ENCODE assay signal across 7 mouse cellular contexts in genomic region chr10:52383022-52383421, GRCm38 (mm10). TPM values are rescaled to one million over a fixed set of nuclear protein-coding genes. Genes with fewer than 3 reads are reported as not detected.
DNase-seq lines count a peak whose midpoint lies in the region; ATAC-seq and TF ChIP-seq lines count a peak whose summit lies in the region.

No protein-coding gene starts in this region.

- TF ChIP-seq POLR2A in MEL (IDR thresholded peaks at IDR 0.05; ENCODE audit: control insufficient read depth in 1 of 2, insufficient read depth in 1 of 2, low read depth in 1 of 2, low read length in 2 of 2, poor library complexity in 1 of 2): no peak

- H3K4me2 ChIP-seq in heart, embryonic 13.5 days: peak overlapping the region; percentile 95
- H3K4me2 ChIP-seq in liver, embryonic 14.5 days (ENCODE audit: low read depth): peak overlapping the region; percentile 84

- TF ChIP-seq EP300 in MEL (IDR thresholded peaks at IDR 0.05; ENCODE audit: low read depth in 1 of 2, low read length in 2 of 2): no peak
- no peak for TF ChIP-seq EP300 in liver, embryonic 14.5 days (IDR thresholded peaks at IDR 0.05; ENCODE audit: low read depth)

- peak overlapping the region; percentile 66 for H3K27ac ChIP-seq in MEL (ENCODE audit: control insufficient read depth, low read depth, low read length)
- H3K27ac ChIP-seq in heart, embryonic 13.5 days (replicated peaks): 0 out of 2 replicates have a peak overlapping the region, but pooled peaks have one; percentile 96
- no peak overlapping the region for H3K27ac ChIP-seq in liver, embryonic 14.5 days

- H3K4me1 ChIP-seq in E14TG2a.4 (replicated peaks; ENCODE audit: low read depth, low read length) (peaks cover 25% of the 10 kb centered on the region), MEL (ENCODE audit: control insufficient read depth in 1 of 2, insufficient read depth in 2 of 2, low read length in 2 of 2) (peaks cover 0 to 21% of the 10 kb centered on the region in 2 experiments; a peak in 2 of 4 replicates)
- H3K4me1 ChIP-seq in heart, embryonic 13.5 days: peaks cover 25% of the 10 kb centered on the region
- H3K4me1 ChIP-seq in liver, embryonic 14.5 days (replicated peaks; ENCODE audit: control insufficient read depth in 2 of 2, insufficient read depth in 2 of 2, low read length in 1 of 2): peaks cover 4 to 8% of the 10 kb centered on the region in 2 experiments

- DNase-seq in MEL (ENCODE audit: low read depth, low spot score): no peak
- DNase-seq in liver, embryonic 14.5 days (ENCODE audit: low read depth in 3 of 3, low spot score in 3 of 3): no peak
- DNase-seq in frontal cortex, postnatal 36 days (ENCODE audit: low spot score in 2 of 2): no peak
- no peak for DNase-seq in urinary bladder, postnatal 14 days (ENCODE audit: low spot score)
- DNase-seq in left cerebral cortex, postnatal 36 days (ENCODE audit: low spot score in 2 of 2): no peak

- no peaks in the 10 kb centered on the region for H3K27me3 ChIP-seq in E14TG2a.4 (ENCODE audit: insufficient read depth, low read length)
- H3K27me3 ChIP-seq in MEL (ENCODE audit: control insufficient read depth in 1 of 2, insufficient read depth in 2 of 2, low read length in 2 of 2): no peaks in the 10 kb centered on the region
- H3K27me3 ChIP-seq in heart, embryonic 13.5 days (replicated peaks): no peaks in the 10 kb centered on the region
- no peaks in the 10 kb centered on the region for H3K27me3 ChIP-seq in liver, embryonic 14.5 days (ENCODE audit: control insufficient read depth, insufficient read depth, low read length)

- 73% methylated on average over 6 of the region's 6 CpGs for WGBS in heart, embryonic 13.5 days
- WGBS in liver, embryonic 14.5 days (ENCODE audit: insufficient replicate concordance): 67% methylated on average over 6 of the region's 6 CpGs

- intact Hi-C loops in left cerebral cortex, postnatal 36 days (cut with DNase I): loop anchor here (2.0 to 5.0 kb wide), 2 partner anchors 34 to 166 kb away; partner anchors contain the start of gene Nus1

- H3K9me3 ChIP-seq in E14TG2a.4 (ENCODE audit: low read length) (no peaks in the 10 kb centered on the region), MEL (replicated peaks; ENCODE audit: insufficient read depth, low read length) (no peaks in the 10 kb centered on the region)
- H3K9me3 ChIP-seq in heart, embryonic 13.5 days: no peaks in the 10 kb centered on the region
- H3K9me3 ChIP-seq in liver, embryonic 14.5 days (ENCODE audit: control insufficient read depth, low read length): no peaks in the 10 kb centered on the region

- no peak for TF ChIP-seq RAD21 in MEL (IDR thresholded peaks at IDR 0.05; ENCODE audit: low read depth, low read length)

- TF ChIP-seq CTCF in E14TG2a.4 (conservative IDR thresholded peaks at IDR 0.05; ENCODE audit: low read length) (no peak), MEL (IDR thresholded peaks at IDR 0.05 in 2 of 3, conservative IDR thresholded peaks at IDR 0.05 in 1 of 3; ENCODE audit: control insufficient read depth in 1 of 3, insufficient read depth in 1 of 3, low read depth in 2 of 3, low read length in 3 of 3, poor library complexity in 1 of 3, severe bottlenecking in 1 of 3) (no peak)
- no peak for TF ChIP-seq CTCF in liver, embryonic 14.5 days (IDR thresholded peaks at IDR 0.05; ENCODE audit: low read depth)

- no peak for ATAC-seq in heart, embryonic 13.5 days (ENCODE audit: extremely low read depth, insufficient number of reproducible peaks, low FRiP score, low TSS enrichment)
- ATAC-seq in liver, embryonic 14.5 days (ENCODE audit: insufficient read depth): no peak

- peaks cover 11% of the 10 kb centered on the region for H3K79me2 ChIP-seq in MEL (ENCODE audit: control insufficient read depth, insufficient read depth, low read length, poor library complexity)

- H3K4me3 ChIP-seq in E14TG2a.4 (replicated peaks; ENCODE audit: low read length) (peak overlapping the region; percentile 97), MEL (ENCODE audit: control insufficient read depth in 1 of 2, insufficient read depth in 1 of 2, low read depth in 2 of 2, low read length in 2 of 2) (peak overlapping the region; percentile 60 to 85)
- H3K4me3 ChIP-seq in heart, embryonic 13.5 days: peak overlapping the region; percentile 94
- peak overlapping the region; percentile 29 to 86; a peak in 2 of 4 replicates for H3K4me3 ChIP-seq in liver, embryonic 14.5 days (ENCODE audit: insufficient read depth in 1 of 2, low read depth in 2 of 2, low read length in 2 of 2)

- H3K9ac ChIP-seq in MEL (ENCODE audit: control insufficient read depth, low read depth, low read length, poor library complexity, severe bottlenecking): peak overlapping the region; percentile 71
- peak overlapping the region; percentile 94 for H3K9ac ChIP-seq in heart, embryonic 13.5 days
- peak overlapping the region; percentile 60 for H3K9ac ChIP-seq in liver, embryonic 14.5 days (replicated peaks)

- H3K36me3 ChIP-seq in E14TG2a.4 (ENCODE audit: insufficient read depth, low read length): no peaks in the 10 kb centered on the region
- H3K36me3 ChIP-seq in MEL (ENCODE audit: control insufficient read depth in 1 of 2, insufficient read depth in 2 of 2, low read length in 2 of 2): peaks cover 0 to 19% of the 10 kb centered on the region in 2 experiments; a peak in 2 of 4 replicates
- 0 out of 2 replicates have a peak, but pooled peaks cover 5% of the 10 kb centered on the region for H3K36me3 ChIP-seq in heart, embryonic 13.5 days
- H3K36me3 ChIP-seq in liver, embryonic 14.5 days (replicated peaks; ENCODE audit: control insufficient read depth, insufficient read depth, low read depth): no peaks in the 10 kb centered on the region

TF ChIP-seq in MEL, 35 proteins besides CTCF, POLR2A, EP300 and RAD21:
- TF ChIP-seq CHD1 (IDR thresholded peaks at IDR 0.05; ENCODE audit: low read depth, low read length): 0 out of 2 replicates have a peak, but pooled peaks have one; percentile 18
- no peak for TF ChIP-seq USF1 (IDR thresholded peaks at IDR 0.05; ENCODE audit: low read depth, low read length)
- TF ChIP-seq MYB (IDR thresholded peaks at IDR 0.05; ENCODE audit: low read depth, low read length): no peak
- TF ChIP-seq CHD2 (IDR thresholded peaks at IDR 0.05; ENCODE audit: low read length): no peak
- 0 out of 2 replicates have a peak, but pooled peaks have one; percentile 5 for TF ChIP-seq HCFC1 (IDR thresholded peaks at IDR 0.05; ENCODE audit: low read depth, low read length)
- no peak for TF ChIP-seq KAT2A (conservative IDR thresholded peaks at IDR 0.05; ENCODE audit: low read depth, low read length)

RNA-seq across cellular contexts. Expression of gene Gopc, which starts 1.1 kb away (rescaled TPM):
- 6.2 and 6.4 TPM in 2 replicates for total RNA-seq in MEL (2012; rRNA removed)
- 1 to 10 TPM in 1 of 2 experiments, not detected in 1; 8.2 TPM for polyA plus RNA-seq in MEL (2012; ENCODE audit: insufficient read depth in 1 of 2, insufficient read length in 2 of 2, low read depth in 1 of 2, low replicate concordance in 2 of 2, missing spikeins in 1 of 2)
- polyA plus RNA-seq in heart, embryonic 13.5 days (2015; fragmentation: Nextera tagmentation; extraction: Ambion mirVana): 12.4 and 13.7 TPM in 2 replicates
- 1.8 and 3.0 TPM in 2 replicates for polyA plus RNA-seq in liver, embryonic 14.5 days (2012; rRNA removed)
- 2.8 and 4.0 TPM in 2 replicates for polyA plus RNA-seq in liver, embryonic 14.5 days (2014; fragmentation: Nextera tagmentation; extraction: Ambion mirVana)
- 10 to 100 TPM; 44.0 to 46.4 TPM for total RNA-seq in left cerebral cortex, postnatal 36 days (2021)

RNA-seq across cellular contexts. Expression of gene Nepn, which starts 5.8 kb away (rescaled TPM):
- 0.12 and 0.13 TPM in 2 replicates for total RNA-seq in MEL (2012; rRNA removed)
- under 1 TPM in 1 of 2 experiments, not detected in 1; 0.17 TPM for polyA plus RNA-seq in MEL (2012; ENCODE audit: insufficient read depth in 1 of 2, insufficient read length in 2 of 2, low read depth in 1 of 2, low replicate concordance in 2 of 2, missing spikeins in 1 of 2)
- polyA plus RNA-seq in heart, embryonic 13.5 days (2015; fragmentation: Nextera tagmentation; extraction: Ambion mirVana): 0.08 TPM in 1 of 2 replicates, not detected in the other
- polyA plus RNA-seq in liver, embryonic 14.5 days (2012; rRNA removed): 0.01 TPM in 1 of 2 replicates, not detected in the other
- 0.10 TPM in 1 of 2 replicates, not detected in the other for polyA plus RNA-seq in liver, embryonic 14.5 days (2014; fragmentation: Nextera tagmentation; extraction: Ambion mirVana)
- not detected for total RNA-seq in left cerebral cortex, postnatal 36 days (2021)

RNA-seq across cellular contexts. Expression of gene Gm26741, which starts 24.5 kb away (rescaled TPM):
- total RNA-seq in MEL (2012; rRNA removed): not detected in 2 replicates
- polyA plus RNA-seq in MEL (2012; ENCODE audit: insufficient read depth in 1 of 2, insufficient read length in 2 of 2, low read depth in 1 of 2, low replicate concordance in 2 of 2, missing spikeins in 1 of 2): not detected
- not detected in 2 replicates for polyA plus RNA-seq in heart, embryonic 13.5 days (2015; fragmentation: Nextera tagmentation; extraction: Ambion mirVana)
- not detected in 2 replicates for polyA plus RNA-seq in liver, embryonic 14.5 days (2012; rRNA removed)
- not detected in 2 replicates for polyA plus RNA-seq in liver, embryonic 14.5 days (2014; fragmentation: Nextera tagmentation; extraction: Ambion mirVana)
- not detected for total RNA-seq in left cerebral cortex, postnatal 36 days (2021)

RNA-seq across cellular contexts. Expression of gene Nus1, which starts 34.3 kb away (rescaled TPM):
- 24.8 and 25.6 TPM in 2 replicates for total RNA-seq in MEL (2012; rRNA removed)
- 10 to 100 TPM; 43.5 to 52.4 TPM for polyA plus RNA-seq in MEL (2012; ENCODE audit: insufficient read depth in 1 of 2, insufficient read length in 2 of 2, low read depth in 1 of 2, low replicate concordance in 2 of 2, missing spikeins in 1 of 2)
- 8.1 and 8.5 TPM in 2 replicates for polyA plus RNA-seq in heart, embryonic 13.5 days (2015; fragmentation: Nextera tagmentation; extraction: Ambion mirVana)
- 7.1 and 8.4 TPM in 2 replicates for polyA plus RNA-seq in liver, embryonic 14.5 days (2012; rRNA removed)
- 4.9 and 5.1 TPM in 2 replicates for polyA plus RNA-seq in liver, embryonic 14.5 days (2014; fragmentation: Nextera tagmentation; extraction: Ambion mirVana)
- total RNA-seq in left cerebral cortex, postnatal 36 days (2021): 10 to 100 TPM; 53.7 to 74.5 TPM
